18 mouse cellular contexts compared by ENCODE assay signal in genomic region chr13:24548911-24549310, GRCm38 (mm10). TPM values are rescaled to one million over a fixed set of nuclear protein-coding genes. Genes with fewer than 3 reads are reported as not detected.
DNase-seq lines count a peak whose midpoint lies in the region; ATAC-seq and TF ChIP-seq lines count a peak whose summit lies in the region.
"Had no signal": no experiment of that assay in that cellular context is flagged by ENCODE, and none has a peak within 500 bp of the region (broad histone marks: within the 10 kb centered on the region; RNA-seq: fewer than 3 reads in every experiment).

No protein-coding gene starts in this region.

- TF ChIP-seq CTCF in heart, postnatal 0 days (IDR thresholded peaks at IDR 0.05; ENCODE audit: low read depth), result no peak
- TF ChIP-seq CTCF in cerebellum, adult 2 months (IDR thresholded peaks at IDR 0.05; ENCODE audit: borderline replicate concordance, insufficient read depth, low read depth, low read length), result no peak

- H3K9ac ChIP-seq in heart, postnatal 0 days (replicated peaks; ENCODE audit: low read depth, low read length), result no peak overlapping the region
- H3K9ac ChIP-seq: embryonic facial prominence, embryonic 15.5 days; heart, embryonic 13.5 days had no signal

- no peak for TF ChIP-seq POLR2A in cerebellum, adult 2 months (IDR thresholded peaks at IDR 0.05; ENCODE audit: borderline replicate concordance, insufficient read depth, low read length)

- no peak overlapping the region for H3K4me3 ChIP-seq in heart, postnatal 0 days (ENCODE audit: low read depth, low read length)
- H3K4me3 ChIP-seq in cerebellum, adult 2 months (replicated peaks; ENCODE audit: insufficient read depth, low read depth, low read length), result no peak overlapping the region
- H3K4me3 ChIP-seq: embryonic facial prominence, embryonic 15.5 days; heart, embryonic 13.5 days; layer of hippocampus, adult 2 months; left cerebral cortex, adult 2 months had no signal

- no peak overlapping the region for H3K4me2 ChIP-seq in heart, postnatal 0 days (ENCODE audit: low read depth, low read length)
- H3K4me2 ChIP-seq: embryonic facial prominence, embryonic 15.5 days; heart, embryonic 13.5 days had no signal

- TF ChIP-seq EP300 in heart, postnatal 0 days (IDR thresholded peaks at IDR 0.05; ENCODE audit: low read depth), result no peak

- no peaks in the 10 kb centered on the region for H3K36me3 ChIP-seq in heart, postnatal 0 days (replicated peaks; ENCODE audit: control insufficient read depth, insufficient read depth, low read length)
- H3K36me3 ChIP-seq: embryonic facial prominence, embryonic 15.5 days; heart, embryonic 13.5 days had no signal

- H3K4me1 ChIP-seq in heart, postnatal 0 days (ENCODE audit: control insufficient read depth, insufficient read depth), result peaks cover 27% of the 10 kb centered on the region
- no peaks in the 10 kb centered on the region for H3K4me1 ChIP-seq in cerebellum, adult 2 months (ENCODE audit: control insufficient read depth, insufficient read depth, low read length)

- H3K27ac ChIP-seq in heart, postnatal 0 days (ENCODE audit: low read depth), result no peak overlapping the region
- no peak overlapping the region for H3K27ac ChIP-seq in cerebellum, adult 2 months (ENCODE audit: insufficient read depth, low read length)
- H3K27ac ChIP-seq: embryonic facial prominence, embryonic 15.5 days; layer of hippocampus, adult 2 months; left cerebral cortex, adult 2 months; macrophage had no signal

- no peak for DNase-seq in heart, postnatal 0 days (ENCODE audit: low spot score)
- DNase-seq in heart, adult 18-20 months, result no peak
- peak; percentile 34 for DNase-seq in retina, postnatal 1 day
- DNase-seq in retina, embryonic 14.5 days (ENCODE audit: low spot score), result no peak
- DNase-seq in T-cell, adult 2 months (ENCODE audit: low spot score), result peak; percentile 28
- no peak for DNase-seq in cerebellum, adult 2 months
- DNase-seq in adrenal gland, postnatal 36 days, result no peak
- DNase-seq: adrenal gland, postnatal 14 days; gastrocnemius, postnatal 14 days; thymus, adult 18-20 months had no signal

- ATAC-seq in heart, postnatal 0 days (ENCODE audit: insufficient read depth, low read depth), result peak; percentile 59
- peak; percentile 27 for ATAC-seq in inflammation-experienced regulatory T-cells, adult 6 months
- ATAC-seq: hindbrain, embryonic 16.5 days had no signal

- no peaks in the 10 kb centered on the region for H3K9me3 ChIP-seq in heart, postnatal 0 days (replicated peaks; ENCODE audit: control insufficient read depth, low read length)
- H3K9me3 ChIP-seq: embryonic facial prominence, embryonic 15.5 days; heart, embryonic 13.5 days had no signal

- no peaks in the 10 kb centered on the region for H3K27me3 ChIP-seq in heart, postnatal 0 days (ENCODE audit: control insufficient read depth, insufficient read depth, low read length)
- no peaks in the 10 kb centered on the region for H3K27me3 ChIP-seq in cerebellum, adult 2 months (ENCODE audit: control insufficient read depth, insufficient read depth, low read length)
- H3K27me3 ChIP-seq: CH12.LX; embryonic facial prominence, embryonic 15.5 days; heart, embryonic 13.5 days had no signal

RNA-seq across cellular contexts. Expression of gene Ripor2, which starts 33.1 kb away (rescaled TPM):
- total RNA-seq in heart, postnatal 0 days (2014; rRNA removed; ENCODE audit: low replicate concordance), result 31.7 and 44.4 TPM in 2 replicates
- 12.6 and 17.5 TPM in 2 replicates for polyA plus RNA-seq in heart, postnatal 0 days (2015; fragmentation: Nextera tagmentation; extraction: Ambion mirVana)
- 10 to 100 TPM in 1 of 2 experiments, 1 to 10 TPM in 1; 7.0 to 11.4 TPM for total RNA-seq in heart, adult 18-20 months (2021)
- 100 to 1,000 TPM; 199 to 236 (median 232) TPM for polyA plus RNA-seq in inflammation-experienced regulatory T-cells, adult 6 months (2017; shearing (Covaris generic))
- polyA plus RNA-seq in cerebellum, adult 2 months (2012; rRNA removed), result 8.5 and 8.9 TPM in 2 replicates
- 1 to 10 TPM; 2.6 to 4.2 TPM for total RNA-seq in adrenal gland, postnatal 36 days (2021)

Comparison
In these comparisons a context has a peak if more than half of its experiments do, and no peak if none do; other contexts are left out.
1. DNase-seq: peak in retina, postnatal 1 day (single experiment) and T-cell, adult 2 months (single experiment); none in heart, postnatal 0 days (single experiment), heart, adult 18-20 months (0 of 2), retina, embryonic 14.5 days (single experiment), cerebellum, adult 2 months (0 of 2) and adrenal gland, postnatal 36 days (0 of 2).